Mouse (Mus musculus): Measurements from ENCODE around the gene Eif3i.

Gene Eif3i

GRCm38 (mm10) chr4:129618786-129619691 lies 18.6 kb upstream of the Eif3i start, which contains the start of gene Iqcc:
Gene Iqcc, minus strand, starts transcription at chr4:129619099.
- DNase-seq = peak; percentile 95

- no peak for DNase-seq
These were observed 17.6 kb upstream of the Eif3i start for GRCm38 (mm10) chr4:129618031-129618430.

GRCm38 (mm10) chr4:129617121-129617641 lies 16.7 kb upstream of the Eif3i start:
- DNase-seq = no peak

- no peak for DNase-seq
These were observed 16.2 kb upstream of the Eif3i start for GRCm38 (mm10) chr4:129616631-129617030.

- no peak for DNase-seq
These were observed 15.4 kb upstream of the Eif3i start for GRCm38 (mm10) chr4:129615801-129616290.

- no peak for DNase-seq
These were observed 13.6 kb upstream of the Eif3i start, which contains the start of gene Dcdc2b for GRCm38 (mm10) chr4:129614093-129614492. Gene Dcdc2b, minus strand, starts transcription at chr4:129614257.

- no peak for DNase-seq
These were observed 10.0 kb upstream of the Eif3i start for GRCm38 (mm10) chr4:129610472-129610871.

- DNase-seq = no peak
These were observed 9.6 kb upstream of the Eif3i start for GRCm38 (mm10) chr4:129610026-129610425.

- no peak for DNase-seq
These were observed 8.7 kb upstream of the Eif3i start for GRCm38 (mm10) chr4:129609139-129609631.

- DNase-seq = peak; percentile 78
These were observed 8.1 kb upstream of the Eif3i start for GRCm38 (mm10) chr4:129608426-129609025.

GRCm38 (mm10) chr4:129588865-129589264 lies 11.6 kb downstream of the Eif3i start:
- no peak for DNase-seq

GRCm38 (mm10) chr4:129586943-129587342 lies 13.5 kb downstream of the Eif3i start:
- no peak for DNase-seq

- no peak for DNase-seq
These were observed 14.7 kb downstream of the Eif3i start for GRCm38 (mm10) chr4:129585773-129586172.

GRCm38 (mm10) chr4:129584884-129585608 lies 15.4 kb downstream of the Eif3i start:
- peak; percentile 76 for DNase-seq

- DNase-seq = no peak
These were observed 16.1 kb downstream of the Eif3i start for GRCm38 (mm10) chr4:129584370-129584769.

GRCm38 (mm10) chr4:129582251-129582650 lies 18.2 kb downstream of the Eif3i start:
- DNase-seq = no peak

- DNase-seq = peak; percentile 42
These were observed 20.1 kb downstream of the Eif3i start for GRCm38 (mm10) chr4:129580347-129580746.

- no peak for DNase-seq
These were observed 22.0 kb downstream of the Eif3i start, which contains the start of gene Fam167b for GRCm38 (mm10) chr4:129578466-129578865. Gene Fam167b, minus strand, starts transcription at chr4:129578549.

GRCm38 (mm10) chr4:129577688-129578087 lies 22.8 kb downstream of the Eif3i start:
- no peak for DNase-seq

- DNase-seq = peak; percentile 35
These were observed 23.5 kb downstream of the Eif3i start for GRCm38 (mm10) chr4:129576863-129577491.

- DNase-seq = no peak
These were observed 25.1 kb downstream of the Eif3i start for GRCm38 (mm10) chr4:129575171-129575844.

All from cerebellum, adult 8-10 months (tissue).